Mouse (Mus musculus) liver, postnatal 0 days (tissue): ENCODE measurements around the gene Lats2.

Source experiments
- CTCF ChIP-seq: sonication (generic); IDR thresholded peaks from 2 replicates; pipeline ENCODE4 v1.5.1; 2016; ENCODE audit warnings: antibody characterized with exemption, low read depth
- EP300 ChIP-seq: IDR thresholded peaks from 2 replicates; pipeline ENCODE4 v1.6.1; 2016; ENCODE audit warnings: antibody characterized with exemption, low read depth, mild to moderate bottlenecking

GRCm38 (mm10) chr14:57729975-57730499, 28.2 kb downstream of the Lats2 start:
- no peak for TF ChIP-seq CTCF
- TF ChIP-seq EP300: no peak
